ENCODE assay signal across 12 mouse cellular contexts in genomic region chr14:121164866-121165265, GRCm38 (mm10).
A peak's percentile ranks its signal among the peaks of the same experiment; 100 is the strongest.
DNase-seq lines count a peak whose midpoint lies in the region; ATAC-seq lines count a peak whose summit lies in the region.
"Had no signal": no experiment of that assay in that cellular context is flagged by ENCODE, and none has a peak within 500 bp of the region (broad histone marks: within the 10 kb centered on the region; RNA-seq: fewer than 3 reads in every experiment).

No protein-coding gene starts in this region.

- WGBS in embryonic facial prominence, embryonic 12.5 days: 83% methylated on average over 1 of the region's 1 CpGs
- WGBS in embryonic facial prominence, embryonic 10.5 days: 96% methylated on average over 1 of the region's 1 CpGs
- 88% methylated on average over 1 of the region's 1 CpGs for WGBS in heart, embryonic 16.5 days

- no peak overlapping the region for H3K4me3 ChIP-seq in embryonic facial prominence, embryonic 12.5 days
- H3K4me3 ChIP-seq in embryonic facial prominence, embryonic 10.5 days: no peak overlapping the region
- no peak overlapping the region for H3K4me3 ChIP-seq in heart, embryonic 16.5 days (ENCODE audit: low read length)
- H3K4me3 ChIP-seq: megakaryocyte, embryonic 14.5 days had no signal

- peaks cover 11% of the 10 kb centered on the region; the same call in 1 of the 2 replicates for H3K4me1 ChIP-seq in embryonic facial prominence, embryonic 12.5 days
- peaks cover 20% of the 10 kb centered on the region for H3K4me1 ChIP-seq in embryonic facial prominence, embryonic 10.5 days
- peaks cover 19% of the 10 kb centered on the region for H3K4me1 ChIP-seq in heart, embryonic 16.5 days (ENCODE audit: control insufficient read depth, insufficient read depth, low read length)

- no peaks in the 10 kb centered on the region for H3K27me3 ChIP-seq in embryonic facial prominence, embryonic 12.5 days
- no peaks in the 10 kb centered on the region for H3K27me3 ChIP-seq in embryonic facial prominence, embryonic 10.5 days (replicated peaks; ENCODE audit: low read depth, poor library complexity, severe bottlenecking)
- no peaks in the 10 kb centered on the region for H3K27me3 ChIP-seq in heart, embryonic 16.5 days (ENCODE audit: control insufficient read depth, insufficient read depth, low read length)
- H3K27me3 ChIP-seq: megakaryocyte, embryonic 14.5 days had no signal

- DNase-seq in embryonic facial prominence, embryonic 10.5 days (ENCODE audit: low spot score): no peak
- peak; percentile 31 for DNase-seq in kidney, postnatal 14 days
- DNase-seq in kidney, adult 18-20 months: no peak
- DNase-seq in CD4-positive, CD25-positive, alpha-beta regulatory T cell, adult 2 months (ENCODE audit: low read depth, low spot score): peak; percentile 15
- no peak for DNase-seq in right cerebral cortex, postnatal 25 days
- DNase-seq in retina, embryonic 14.5 days (ENCODE audit: low spot score): no peak
- DNase-seq: cerebellum, adult 9-10 months; kidney, postnatal 4 days; thymus, postnatal 25 days had no signal

- no peak for ATAC-seq in embryonic facial prominence, embryonic 12.5 days (ENCODE audit: insufficient number of reproducible peaks, insufficient read depth, low FRiP score, low TSS enrichment)
- no peak; the same call in 1 of the 2 replicates for ATAC-seq in heart, embryonic 16.5 days (replicated peaks; ENCODE audit: extremely low read depth, insufficient read depth, low FRiP score)

- H3K27ac ChIP-seq in embryonic facial prominence, embryonic 12.5 days: 0 out of 2 replicates have a peak overlapping the region, but pooled peaks have one; percentile 1
- H3K27ac ChIP-seq in embryonic facial prominence, embryonic 10.5 days (replicated peaks): no peak overlapping the region
- peak overlapping the region; percentile 53 for H3K27ac ChIP-seq in heart, embryonic 16.5 days (ENCODE audit: low read length)

- no peaks in the 10 kb centered on the region for H3K9me3 ChIP-seq in embryonic facial prominence, embryonic 12.5 days
- no peaks in the 10 kb centered on the region for H3K9me3 ChIP-seq in embryonic facial prominence, embryonic 10.5 days
- no peaks in the 10 kb centered on the region for H3K9me3 ChIP-seq in heart, embryonic 16.5 days (replicated peaks; ENCODE audit: control insufficient read depth, low read length)

- no peak overlapping the region for H3K4me2 ChIP-seq in embryonic facial prominence, embryonic 12.5 days (replicated peaks)
- H3K4me2 ChIP-seq in heart, embryonic 16.5 days (ENCODE audit: low read depth, low read length): no peak overlapping the region

- no peak overlapping the region for H3K9ac ChIP-seq in embryonic facial prominence, embryonic 12.5 days
- H3K9ac ChIP-seq in heart, embryonic 16.5 days (ENCODE audit: low read length): no peak overlapping the region

- H3K36me3 ChIP-seq in embryonic facial prominence, embryonic 12.5 days: no peaks in the 10 kb centered on the region
- H3K36me3 ChIP-seq in embryonic facial prominence, embryonic 10.5 days (replicated peaks): peaks cover 13% of the 10 kb centered on the region
- no peaks in the 10 kb centered on the region for H3K36me3 ChIP-seq in heart, embryonic 16.5 days (ENCODE audit: control insufficient read depth, insufficient read depth)

Comparison
In these comparisons a context has a peak if more than half of its experiments do, and no peak if none do; other contexts are left out.
1. DNase-seq: peak in kidney, postnatal 14 days (single experiment) and CD4-positive, CD25-positive, alpha-beta regulatory T cell, adult 2 months (single experiment); none in embryonic facial prominence, embryonic 10.5 days (single experiment), kidney, adult 18-20 months (single experiment), right cerebral cortex, postnatal 25 days (single experiment) and retina, embryonic 14.5 days (single experiment).